Mouse (Mus musculus) limb, embryonic 14.5 days (tissue): ENCODE measurements around the gene Cox17. TPM values are rescaled to one million over a fixed set of nuclear protein-coding genes. Genes with fewer than 3 reads are reported as not detected.

Experiments
- ATAC-seq: fragments of 200-750 bp; cut with Nextera tagmentation; 2 replicates; pipeline ENCODE4 v1.8.0; 2017; ENCODE audit warnings: low read depth, moderate number of reproducible peaks, moderate TSS enrichment; ENCODE audit not compliant: low FRiP score
- DNase-seq: peaks from one replicate; pipeline ENCODE4 v3.0.0-alpha.2; 2015; ENCODE audit warnings: low spot score
- H3K27ac ChIP-seq: fragments of 300-500 bp; sonication (generic); replicated peaks from 2 replicates; pipeline ENCODE4 v1.5.1; 2014; ENCODE audit warnings: low read depth, mild to moderate bottlenecking, low read length, moderate library complexity, mixed read lengths
- H3K27me3 ChIP-seq: fragments of 300-500 bp; sonication (generic); 2 replicates; pipeline ENCODE4 v1.6.1; 2014; ENCODE audit warnings: low read length, mixed read lengths; ENCODE audit not compliant: control insufficient read depth, insufficient read depth
- H3K36me3 ChIP-seq: fragments of 300-500 bp; sonication (generic); 2 replicates; pipeline ENCODE4 v1.6.1; 2014; ENCODE audit warnings: mild to moderate bottlenecking, low read length, moderate library complexity, mixed read lengths; ENCODE audit not compliant: control insufficient read depth, insufficient read depth
- H3K4me1 ChIP-seq: fragments of 300-500 bp; sonication (generic); 2 replicates; pipeline ENCODE4 v1.6.1; 2014; ENCODE audit warnings: antibody characterized with exemption, low read length, mixed read lengths; ENCODE audit not compliant: control insufficient read depth, insufficient read depth
- H3K4me2 ChIP-seq: fragments of 300-500 bp; sonication (generic); replicated peaks from 2 replicates; pipeline ENCODE4 v1.6.1; 2014; ENCODE audit warnings: low read depth, mild to moderate bottlenecking, low read length, moderate library complexity; ENCODE audit not compliant: severe bottlenecking
- H3K4me3 ChIP-seq: fragments of 300-500 bp; sonication (generic); replicated peaks from 2 replicates; pipeline ENCODE4 v1.5.1; 2014; ENCODE audit warnings: low read length
- H3K9ac ChIP-seq: fragments of 300-500 bp; sonication (generic); 2 replicates; pipeline ENCODE4 v1.6.1; 2014; ENCODE audit warnings: mild to moderate bottlenecking, low read depth, low read length, moderate library complexity; ENCODE audit not compliant: severe bottlenecking
- H3K9me3 ChIP-seq: fragments of 300-500 bp; sonication (generic); 2 replicates; pipeline ENCODE4 v1.6.1; 2016; ENCODE audit warnings: low read length; ENCODE audit not compliant: control insufficient read depth
- POLR2A ChIP-seq: fragments of 200-500 bp; IDR thresholded peaks from 2 replicates; pipeline ENCODE4 v1.8.0; 2012; ENCODE audit warnings: inconsistent platforms, mild to moderate bottlenecking, moderate library complexity, borderline replicate concordance; ENCODE audit not compliant: insufficient read depth, insufficient read length; ENCODE audit errors: extremely low read depth
- WGBS: fragments of 180-500 bp; shearing (Covaris S2); extraction: QIAGEN DNeasy Blood & Tissue Kit; methylation state at CpG from one replicate; pipeline ENCODE4 v1.1.7; 2014; 5-methylcytosine and 5-hydroxymethylcytosine counted together
- polyA plus RNA-seq, 2 experiments: library from polyadenylated mRNA; depleted of rRNA in 1 of 2; stranded (reverse) in 1 of 2; unstranded in 1 of 2; fragments of >200 nt; fragmentation: Nextera tagmentation in 1 of 2; extraction: Ambion mirVana in 1 of 2; gene quantifications; 2 replicates each; pipeline versions ENCODE4 v1.2.1 to v1.2.3; 2012 to 2014

The Cox17 gene
- polyA plus RNA-seq, 2 experiments = 83.6 to 124 TPM

DNA sequence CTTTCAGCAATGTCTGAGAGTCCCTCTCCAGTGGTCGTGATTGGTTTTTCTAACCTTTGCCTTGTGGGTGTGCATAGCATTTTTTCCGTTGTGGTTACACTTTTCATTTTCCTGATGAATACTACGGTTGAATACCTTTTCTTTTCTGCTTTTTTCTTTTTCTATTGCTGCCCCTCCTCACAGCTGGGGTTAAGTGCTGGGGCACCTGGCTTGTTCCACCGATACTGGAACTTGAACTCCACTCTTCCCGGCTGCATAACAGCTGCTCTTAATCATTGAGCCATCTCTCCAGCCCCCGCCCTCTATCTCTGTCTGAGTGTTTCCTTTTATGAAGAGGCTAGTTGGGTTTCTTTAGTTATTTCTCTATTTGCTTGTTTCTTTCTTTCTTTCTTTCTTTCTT lies 32.3 kb downstream of the Cox17 start:
- H3K4me1 ChIP-seq = no peaks in the 10 kb centered on the region
- no peak overlapping the region for H3K4me2 ChIP-seq
- H3K36me3 ChIP-seq = no peaks in the 10 kb centered on the region
- no peak overlapping the region for H3K4me3 ChIP-seq
- TF ChIP-seq POLR2A = no peak
- 32% methylated on average over 6 of the region's 6 CpGs for WGBS
- H3K27me3 ChIP-seq = no peaks in the 10 kb centered on the region
- H3K9me3 ChIP-seq = no peaks in the 10 kb centered on the region
- DNase-seq (no peak), ATAC-seq (no peak)
- no peak overlapping the region for H3K9ac ChIP-seq
- no peak overlapping the region for H3K27ac ChIP-seq

DNA sequence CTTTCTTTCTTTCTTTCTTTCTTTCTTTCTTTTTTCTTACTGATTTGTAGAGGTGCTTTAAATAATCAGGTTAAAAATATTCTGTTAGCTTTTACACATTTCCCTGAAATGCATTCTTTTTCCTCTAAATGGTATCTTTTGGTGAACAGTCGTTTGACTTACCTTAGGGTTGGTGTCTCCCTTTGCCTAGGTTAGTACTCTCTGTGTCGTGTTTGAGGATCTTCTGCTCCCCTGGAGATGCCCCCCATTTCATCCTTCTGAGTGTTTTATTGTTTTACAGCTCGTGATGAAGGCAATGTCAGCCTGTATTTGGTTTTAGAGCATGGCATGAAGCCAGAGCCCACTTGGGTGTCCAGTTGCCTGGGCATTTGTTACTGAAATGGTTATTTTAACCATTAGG lies 32.7 kb downstream of the Cox17 start:
- Histone ChIP-seq H3K4me3 (no peak overlapping the region), H3K4me2 (no peak overlapping the region), H3K9ac (no peak overlapping the region), H3K27me3 (no peaks in the 10 kb centered on the region), H3K4me1 (no peaks in the 10 kb centered on the region), H3K27ac (no peak overlapping the region), H3K36me3 (no peaks in the 10 kb centered on the region), H3K9me3 (no peaks in the 10 kb centered on the region)
- DNase-seq (no peak), ATAC-seq (no peak)
- no peak for TF ChIP-seq POLR2A
- 29% methylated on average over 3 of the region's 3 CpGs for WGBS

DNA sequence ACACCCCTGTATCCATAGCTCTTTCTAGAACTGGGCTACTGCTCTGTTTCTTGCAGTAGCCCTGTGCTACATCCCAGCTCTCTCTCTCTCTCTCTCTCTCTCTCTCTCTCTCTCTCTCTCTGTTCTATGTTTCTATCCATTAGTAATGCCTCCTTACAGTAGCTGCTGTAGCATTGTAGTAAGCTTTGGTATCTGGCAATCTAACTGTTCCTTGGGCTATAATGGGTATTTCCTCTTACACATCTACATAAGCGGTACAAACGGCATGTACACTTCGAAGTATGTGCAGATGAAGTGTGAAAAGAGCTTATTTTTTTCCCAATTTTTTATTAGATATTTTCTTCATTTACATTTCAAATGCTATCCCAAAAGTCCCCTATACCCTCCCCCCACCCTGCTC lies 33.1 kb downstream of the Cox17 start:
- DNase-seq (no peak), ATAC-seq (no peak)
- no peaks in the 10 kb centered on the region for H3K27me3 ChIP-seq
- H3K4me3 ChIP-seq = no peak overlapping the region
- no peak overlapping the region for H3K27ac ChIP-seq
- no peak overlapping the region for H3K4me2 ChIP-seq
- no peaks in the 10 kb centered on the region for H3K4me1 ChIP-seq
- 89% methylated on average over 3 of the region's 3 CpGs for WGBS
- no peaks in the 10 kb centered on the region for H3K36me3 ChIP-seq
- no peaks in the 10 kb centered on the region for H3K9me3 ChIP-seq
- H3K9ac ChIP-seq = no peak overlapping the region
- TF ChIP-seq POLR2A = no peak

DNA sequence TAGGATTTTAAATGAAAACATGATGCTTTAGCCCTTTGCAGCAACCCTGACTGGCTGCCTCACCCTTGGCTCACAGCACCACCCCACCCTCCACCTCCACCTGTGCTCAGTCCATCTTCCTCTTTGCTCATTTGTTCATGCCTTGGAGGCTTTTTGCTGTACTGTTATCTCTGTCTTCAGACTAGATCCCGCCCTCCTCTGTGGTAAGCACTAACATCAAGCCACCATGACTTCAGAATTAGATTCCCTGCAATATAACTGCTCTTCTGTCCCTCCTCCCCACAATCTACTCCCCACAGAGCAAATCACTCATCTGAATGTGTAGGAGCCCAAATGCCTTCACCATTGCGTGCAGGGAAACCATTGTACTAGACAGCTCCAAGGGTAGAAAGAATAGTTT lies 36.9 kb downstream of the Cox17 start:
- Histone ChIP-seq H3K4me1 (no peaks in the 10 kb centered on the region), H3K9ac (no peak overlapping the region), H3K9me3 (no peaks in the 10 kb centered on the region), H3K36me3 (no peaks in the 10 kb centered on the region), H3K27ac (no peak overlapping the region), H3K27me3 (no peaks in the 10 kb centered on the region), H3K4me2 (no peak overlapping the region), H3K4me3 (no peak overlapping the region)
- TF ChIP-seq POLR2A = no peak
- 82% methylated on average over 2 of the region's 2 CpGs for WGBS
- DNase-seq (no peak), ATAC-seq (no peak)

DNA sequence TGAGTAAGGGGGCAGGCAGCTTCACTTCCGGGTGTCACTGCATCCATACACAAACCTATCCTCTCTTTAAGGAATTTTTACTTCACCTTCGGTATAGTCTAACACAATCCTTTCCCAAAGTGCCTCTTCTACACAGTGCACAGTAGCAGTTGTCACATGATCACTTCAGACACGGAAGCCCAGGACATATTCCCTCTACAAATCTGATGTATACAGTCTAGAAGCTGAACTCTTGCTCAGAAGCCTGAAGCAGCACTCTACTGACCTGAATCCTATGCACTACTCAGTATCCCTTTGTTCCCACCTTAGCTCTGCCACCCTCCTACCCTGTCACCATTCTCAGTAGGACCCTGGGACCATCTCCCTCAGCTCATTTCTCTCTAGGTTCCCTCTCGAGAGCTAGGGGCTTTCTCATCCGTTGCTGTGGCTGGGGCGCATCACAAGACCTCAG lies 38.4 kb downstream of the Cox17 start:
- no peak overlapping the region for H3K4me2 ChIP-seq
- H3K4me1 ChIP-seq = no peaks in the 10 kb centered on the region
- DNase-seq = no peak
- ATAC-seq = no peak
- TF ChIP-seq POLR2A = no peak
- H3K27ac ChIP-seq = no peak overlapping the region
- no peak overlapping the region for H3K4me3 ChIP-seq
- H3K9ac ChIP-seq = no peak overlapping the region
- WGBS = 87% methylated on average over 6 of the region's 6 CpGs
- H3K27me3 ChIP-seq = no peaks in the 10 kb centered on the region
- no peaks in the 10 kb centered on the region for H3K9me3 ChIP-seq
- H3K36me3 ChIP-seq = no peaks in the 10 kb centered on the region

DNA sequence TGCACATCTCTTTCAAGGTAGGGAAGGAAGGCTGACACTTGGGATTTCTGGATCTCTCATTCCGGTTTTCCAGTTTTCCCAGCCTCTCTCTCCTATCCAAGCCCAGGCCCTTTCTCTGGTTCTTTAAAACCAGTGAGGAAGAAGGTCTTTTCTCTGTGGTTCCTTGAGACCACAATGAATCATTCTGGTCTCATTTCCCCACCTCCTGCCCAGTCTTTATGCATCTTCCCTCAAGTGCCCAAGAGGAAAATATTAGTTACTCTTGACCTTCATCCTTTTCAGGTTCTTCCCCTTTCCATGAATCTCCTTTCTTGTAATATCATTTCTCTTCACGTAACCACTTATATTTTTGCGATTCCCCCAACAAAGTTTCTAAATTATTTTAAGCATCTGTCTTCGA lies 38.9 kb downstream of the Cox17 start:
- no peak overlapping the region for H3K27ac ChIP-seq
- no peaks in the 10 kb centered on the region for H3K4me1 ChIP-seq
- H3K4me3 ChIP-seq = no peak overlapping the region
- H3K36me3 ChIP-seq = no peaks in the 10 kb centered on the region
- H3K27me3 ChIP-seq = no peaks in the 10 kb centered on the region
- ATAC-seq (no peak), DNase-seq (no peak)
- H3K4me2 ChIP-seq = no peak overlapping the region
- no peaks in the 10 kb centered on the region for H3K9me3 ChIP-seq
- WGBS = 95% methylated on average over 4 of the region's 4 CpGs
- H3K9ac ChIP-seq = no peak overlapping the region
- no peak for TF ChIP-seq POLR2A
